ENCODE assay signal across 20 mouse cellular contexts in the genomic region with DNA sequence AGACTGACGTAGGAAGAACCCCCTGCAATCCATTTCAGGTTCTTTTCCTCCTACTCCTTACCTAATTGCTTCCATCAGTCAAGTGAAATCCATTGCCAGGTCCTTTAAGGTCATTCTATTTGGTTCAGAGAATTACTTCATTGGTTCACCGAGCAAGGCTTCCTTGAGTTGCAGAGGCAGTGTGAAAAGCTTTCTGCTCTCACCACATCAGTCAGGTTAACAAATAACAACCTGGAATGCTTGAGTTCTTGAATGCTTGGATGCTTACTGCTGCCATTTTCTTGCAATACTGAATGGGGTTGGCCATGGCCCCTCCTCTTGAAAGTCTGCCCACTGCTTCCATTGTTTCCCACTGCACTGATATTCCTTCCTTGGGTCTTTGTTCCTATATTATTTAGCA. TPM values are rescaled to one million over a fixed set of nuclear protein-coding genes. Genes with fewer than 3 reads are reported as not detected.
"Had no signal": no experiment of that assay in that cellular context is flagged by ENCODE, and none has a peak within 500 bp of the region (broad histone marks: within the 10 kb centered on the region; RNA-seq: fewer than 3 reads in every experiment).

No protein-coding gene starts in this region.

- DNase-seq: lung, adult 2 months; lung, postnatal 14 days; lung, postnatal 36 days; right cerebral cortex, postnatal 14 days; thymus, adult 2 months; thymus, postnatal 25 days; thymus, postnatal 4 days had no signal

- H3K4me2 ChIP-seq: lung, embryonic 15.5 days; midbrain, embryonic 11.5 days; midbrain, embryonic 13.5 days; midbrain, embryonic 15.5 days; neural tube, embryonic 12.5 days; stomach, embryonic 15.5 days had no signal

- H3K4me3 ChIP-seq: lung, embryonic 15.5 days; megakaryocyte, embryonic 14.5 days; midbrain, embryonic 13.5 days; midbrain, embryonic 15.5 days; neural tube, embryonic 12.5 days; stomach, embryonic 15.5 days had no signal

- H3K36me3 ChIP-seq: lung, embryonic 15.5 days; midbrain, embryonic 13.5 days; midbrain, embryonic 15.5 days; neural tube, embryonic 12.5 days; stomach, embryonic 15.5 days had no signal

- ATAC-seq: lung, postnatal 0 days; midbrain, embryonic 13.5 days; midbrain, embryonic 15.5 days had no signal

- H3K9ac ChIP-seq: lung, embryonic 15.5 days; midbrain, embryonic 13.5 days; midbrain, embryonic 15.5 days; neural tube, embryonic 12.5 days; stomach, embryonic 15.5 days had no signal

- H3K4me1 ChIP-seq: lung, embryonic 15.5 days; megakaryocyte, embryonic 14.5 days; midbrain, embryonic 13.5 days; midbrain, embryonic 15.5 days; neural tube, embryonic 12.5 days; stomach, embryonic 15.5 days had no signal

- H3K27ac ChIP-seq: lung, embryonic 15.5 days; macrophage; midbrain, embryonic 13.5 days; midbrain, embryonic 15.5 days; neural tube, embryonic 12.5 days; stomach, embryonic 15.5 days; stomach, postnatal 0 days had no signal

- H3K9me3 ChIP-seq: lung, embryonic 15.5 days; megakaryocyte, embryonic 14.5 days; midbrain, embryonic 13.5 days; midbrain, embryonic 15.5 days; neural tube, embryonic 12.5 days; stomach, embryonic 15.5 days had no signal

- H3K27me3 ChIP-seq: lung, embryonic 15.5 days; megakaryocyte, embryonic 14.5 days; midbrain, embryonic 13.5 days; midbrain, embryonic 15.5 days; neural tube, embryonic 12.5 days; stomach, embryonic 15.5 days had no signal

RNA-seq across cellular contexts. Expression of a gene that starts 28.8 kb away (rescaled TPM):
- total RNA-seq: megakaryocyte progenitor cell, adult 5-6 weeks; monocyte, adult 5-6 weeks; neutrophil, adult 5-6 weeks had no signal
- polyA plus RNA-seq: macrophage had no signal
